Mouse (Mus musculus): Measurements from ENCODE around the gene Tmtc2.

Tmtc2 gene

GRCm38 (mm10) chr10:105416601-105417000 is 157.7 kb downstream of the Tmtc2 start:
- no peak for DNase-seq (ENCODE audit: low spot score)

- no peak for DNase-seq (ENCODE audit: low spot score)
These were observed 168.3 kb downstream of the Tmtc2 start for GRCm38 (mm10) chr10:105405856-105406527.

- DNase-seq (ENCODE audit: low spot score): no peak
These were observed 170.3 kb downstream of the Tmtc2 start for GRCm38 (mm10) chr10:105403931-105404330.

GRCm38 (mm10) chr10:105402481-105402779 is 171.8 kb downstream of the Tmtc2 start:
- DNase-seq (ENCODE audit: low spot score): no peak

GRCm38 (mm10) chr10:105401754-105402480 is 172.3 kb downstream of the Tmtc2 start:
- no peak for DNase-seq (ENCODE audit: low spot score)

- DNase-seq (ENCODE audit: low spot score): no peak
These were observed 174.9 kb downstream of the Tmtc2 start for GRCm38 (mm10) chr10:105399316-105399715.

GRCm38 (mm10) chr10:105384065-105384464 is 190.2 kb downstream of the Tmtc2 start:
- no peak for DNase-seq (ENCODE audit: low spot score)

GRCm38 (mm10) chr10:105381705-105382104 is 192.5 kb downstream of the Tmtc2 start:
- no peak for DNase-seq (ENCODE audit: low spot score)

- no peak for DNase-seq (ENCODE audit: low spot score)
These were observed 193.0 kb downstream of the Tmtc2 start for GRCm38 (mm10) chr10:105381202-105381601.

- no peak for DNase-seq (ENCODE audit: low spot score)
These were observed 193.7 kb downstream of the Tmtc2 start for GRCm38 (mm10) chr10:105380584-105380983.

GRCm38 (mm10) chr10:105377711-105378110 is 196.5 kb downstream of the Tmtc2 start:
- DNase-seq (ENCODE audit: low spot score): no peak

GRCm38 (mm10) chr10:105373265-105373664 is 201.0 kb downstream of the Tmtc2 start:
- DNase-seq (ENCODE audit: low spot score): no peak

GRCm38 (mm10) chr10:105368242-105368641 is 206.0 kb downstream of the Tmtc2 start:
- DNase-seq (ENCODE audit: low spot score): no peak

GRCm38 (mm10) chr10:105364480-105364879 is 209.8 kb downstream of the Tmtc2 start:
- no peak for DNase-seq (ENCODE audit: low spot score)

- no peak for DNase-seq (ENCODE audit: low spot score)
These were observed 223.9 kb downstream of the Tmtc2 start for GRCm38 (mm10) chr10:105350301-105350700.

GRCm38 (mm10) chr10:105345920-105346319 is 228.3 kb downstream of the Tmtc2 start:
- DNase-seq (ENCODE audit: low spot score): no peak

- DNase-seq (ENCODE audit: low spot score): no peak
These were observed 241.4 kb downstream of the Tmtc2 start for GRCm38 (mm10) chr10:105332856-105333255.

- no peak for DNase-seq (ENCODE audit: low spot score)
These were observed 243.9 kb downstream of the Tmtc2 start for GRCm38 (mm10) chr10:105330327-105330726.

- no peak for DNase-seq (ENCODE audit: low spot score)
These were observed 250.5 kb downstream of the Tmtc2 start for GRCm38 (mm10) chr10:105323646-105324192.

- no peak for DNase-seq (ENCODE audit: low spot score)
These were observed 254.8 kb downstream of the Tmtc2 start for GRCm38 (mm10) chr10:105319299-105320057.

GRCm38 (mm10) chr10:105318869-105319268 is 255.4 kb downstream of the Tmtc2 start:
- DNase-seq (ENCODE audit: low spot score): no peak

- no peak for DNase-seq (ENCODE audit: low spot score)
These were observed 261.3 kb downstream of the Tmtc2 start for GRCm38 (mm10) chr10:105312986-105313385.

- no peak for DNase-seq (ENCODE audit: low spot score)
These were observed 276.7 kb downstream of the Tmtc2 start for GRCm38 (mm10) chr10:105297560-105297959.
